Mouse (Mus musculus) limb, embryonic 11.5 days (tissue): ENCODE results near the gene Mageb3. TPM values are rescaled to one million over a fixed set of nuclear protein-coding genes. Genes with fewer than 3 reads are reported as not detected.
"Not testable (repeated sequence)": the region's sequence is repeated elsewhere in the genome, so short reads cannot be mapped to it uniquely, and the experiment has no call there.

Experiments used
- ATAC-seq: fragments of 200-750 bp; cut with Nextera tagmentation; 2 replicates; pipeline ENCODE4 v1.8.0; 2017; ENCODE audit warnings: low read depth; ENCODE audit not compliant: insufficient number of reproducible peaks, low FRiP score, low TSS enrichment
- DNase-seq: peaks from one replicate; pipeline ENCODE4 v3.0.0-alpha.2; 2015; ENCODE audit warnings: low spot score
- H3K27ac ChIP-seq: fragments of 300-500 bp; sonication (generic); replicated peaks from 2 replicates; pipeline ENCODE4 v1.5.1; 2014; ENCODE audit warnings: low read depth, mild to moderate bottlenecking, low read length
- H3K27me3 ChIP-seq: fragments of 300-500 bp; sonication (generic); 2 replicates; pipeline ENCODE4 v1.6.1; 2014; ENCODE audit warnings: mild to moderate bottlenecking, low read length, mixed read lengths; ENCODE audit not compliant: control insufficient read depth, insufficient read depth
- H3K36me3 ChIP-seq: fragments of 300-500 bp; sonication (generic); 2 replicates; pipeline ENCODE4 v1.6.1; 2014; ENCODE audit warnings: mild to moderate bottlenecking, low read length, moderate library complexity, mixed read lengths; ENCODE audit not compliant: control insufficient read depth, insufficient read depth
- H3K4me1 ChIP-seq: fragments of 300-500 bp; sonication (generic); 2 replicates; pipeline ENCODE4 v1.6.1; 2014; ENCODE audit warnings: low read length, mixed read lengths; ENCODE audit not compliant: control insufficient read depth, insufficient read depth
- H3K4me2 ChIP-seq: fragments of 300-500 bp; sonication (generic); 2 replicates; pipeline ENCODE4 v1.6.1; 2014; ENCODE audit warnings: low read depth, mild to moderate bottlenecking, moderate library complexity; ENCODE audit not compliant: severe bottlenecking
- H3K4me3 ChIP-seq: fragments of 300-500 bp; sonication (generic); 2 replicates; pipeline ENCODE4 v1.5.1; 2014; ENCODE audit warnings: low read depth, low read length
- H3K9ac ChIP-seq: fragments of 300-500 bp; sonication (generic); 2 replicates; pipeline ENCODE4 v1.6.1; 2014; ENCODE audit warnings: mild to moderate bottlenecking, low read length
- H3K9me3 ChIP-seq: fragments of 300-500 bp; sonication (generic); 2 replicates; pipeline ENCODE4 v1.6.1; 2016; ENCODE audit warnings: low read length; ENCODE audit not compliant: control insufficient read depth
- WGBS: fragments of 180-500 bp; shearing (Covaris S2); extraction: QIAGEN DNeasy Blood & Tissue Kit; methylation state at CpG from one replicate; pipeline ENCODE4 v1.1.7; 2014; 5-methylcytosine and 5-hydroxymethylcytosine counted together
- polyA plus RNA-seq: library from polyadenylated mRNA; unstranded; fragments of >200 nt; fragmentation: Nextera tagmentation; extraction: Ambion mirVana; gene quantifications from 2 replicates; pipeline ENCODE4 v1.2.1, GENCODE M21; 2014

The Mageb3 gene
- 0.21 and 0.35 TPM in 2 replicates for polyA plus RNA-seq

DNA sequence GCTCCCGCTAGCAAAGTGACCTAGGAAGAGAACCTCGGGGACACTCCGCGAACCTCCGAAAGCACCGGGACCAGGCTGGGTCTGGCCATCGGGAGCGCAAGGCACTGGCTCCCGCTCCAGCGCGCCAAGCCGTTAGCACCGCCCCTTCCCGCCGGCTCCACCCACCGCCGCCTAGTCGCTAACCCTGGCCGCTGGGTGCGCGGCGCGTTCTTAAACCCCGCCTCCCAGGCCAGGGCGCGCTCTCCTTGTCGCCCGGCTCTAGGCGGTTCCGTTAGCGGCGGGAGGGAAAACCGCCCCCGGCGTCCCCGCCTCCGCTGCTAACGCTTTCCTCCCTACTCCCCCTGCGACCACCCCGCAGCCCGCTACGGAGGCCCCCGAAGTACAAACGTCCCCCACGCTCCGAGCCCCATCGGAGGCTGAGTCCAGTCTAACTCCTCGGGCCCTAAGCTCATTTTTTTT, at the start of gene Mageb3, which contains the start of gene Ctdspl2:
Mageb3 (minus strand) TSS at position 328 of the 459 bp plus-strand sequence.
Ctdspl2 (plus strand) TSS at position 237 of the 459 bp plus-strand sequence.
- peaks cover 5% of the 10 kb centered on the region; the same call in 1 of the 2 replicates for H3K4me1 ChIP-seq
- peak within 1 kb of the TSS; percentile 94 for H3K27ac ChIP-seq
- ATAC-seq (peak; percentile 96), DNase-seq (peak; percentile 97)
- peak within 1 kb of the TSS; percentile 95 for H3K4me3 ChIP-seq
- peak within 1 kb of the TSS; percentile 94 for H3K9ac ChIP-seq
- no peaks in the 10 kb centered on the region; the same call in 1 of the 2 replicates for H3K36me3 ChIP-seq
- WGBS, result under 1% methylated on average over 47 of the region's 48 CpGs
- H3K4me2 ChIP-seq, result peak within 1 kb of the TSS; percentile 84
- no peaks in the 10 kb centered on the region for H3K9me3 ChIP-seq
- H3K27me3 ChIP-seq, result no peaks in the 10 kb centered on the region

DNA sequence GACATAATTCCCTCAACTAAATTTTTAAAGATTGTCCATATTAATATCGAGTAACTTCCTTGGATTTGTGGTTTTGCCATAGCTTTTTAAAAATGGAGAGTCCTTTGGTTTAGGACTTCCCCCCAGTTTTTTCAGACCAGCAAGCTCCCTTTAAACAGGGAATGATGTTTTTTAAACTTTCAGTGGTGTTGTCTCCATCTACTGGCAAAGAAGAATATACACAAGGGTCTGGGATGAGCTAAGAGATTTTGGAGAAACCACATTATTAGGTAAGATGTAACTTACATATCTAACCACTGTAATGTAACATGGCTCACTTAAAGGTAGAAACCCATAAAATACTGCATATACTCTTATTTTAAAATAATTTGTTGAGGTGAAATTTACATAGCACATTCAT, 39.8 kb upstream of the Mageb3 start:
- Histone ChIP-seq H3K4me1 (no peaks in the 10 kb centered on the region), H3K27me3 (no peaks in the 10 kb centered on the region), H3K9ac (no peak overlapping the region), H3K27ac (no peak overlapping the region), H3K4me2 (no peak overlapping the region), H3K36me3 (peaks cover 7% of the 10 kb centered on the region; the same call in 1 of the 2 replicates), H3K4me3 (no peak overlapping the region), H3K9me3 (no peaks in the 10 kb centered on the region)
- ATAC-seq (no peak), DNase-seq (no peak)
- 92% methylated on average over 1 of the region's 1 CpGs for WGBS

DNA sequence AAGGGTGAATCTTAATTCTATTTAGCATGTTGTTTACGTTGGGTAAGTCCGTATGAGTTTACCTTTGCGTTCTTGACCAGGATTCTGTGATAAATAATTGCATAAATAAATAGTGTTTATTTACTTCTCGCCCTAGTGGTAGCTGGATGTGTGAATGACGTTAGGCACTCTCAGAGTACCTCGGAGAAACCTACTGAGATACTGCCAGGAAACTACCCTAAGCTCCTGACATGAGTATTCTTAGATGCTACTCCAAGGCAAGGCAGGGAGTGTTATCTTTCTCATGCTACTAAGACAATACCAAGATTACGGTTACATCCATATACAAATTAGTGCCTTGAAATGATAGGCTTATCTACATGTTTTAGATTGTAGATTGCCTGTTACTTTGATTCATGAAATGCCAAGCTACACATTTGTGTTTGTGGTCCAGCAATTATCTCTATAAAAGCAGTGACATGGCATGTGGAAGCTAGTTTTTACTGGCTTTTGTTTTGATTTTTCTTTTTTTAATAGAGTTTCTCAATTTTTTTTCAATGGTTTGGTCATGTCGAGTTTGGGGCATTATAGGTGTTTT, 1.4 kb upstream of the Mageb3 start:
- peak overlapping the region; percentile 94 for H3K9ac ChIP-seq
- ATAC-seq (no peak), DNase-seq (no peak)
- no peaks in the 10 kb centered on the region for H3K27me3 ChIP-seq
- H3K4me2 ChIP-seq, result peak overlapping the region; percentile 84
- H3K4me3 ChIP-seq, result peak overlapping the region; percentile 95
- peaks cover 5% of the 10 kb centered on the region; the same call in 1 of the 2 replicates for H3K4me1 ChIP-seq
- peaks cover 2% of the 10 kb centered on the region; the same call in 1 of the 2 replicates for H3K36me3 ChIP-seq
- H3K9me3 ChIP-seq, result no peaks in the 10 kb centered on the region
- 14% methylated on average over 8 of the region's 8 CpGs for WGBS
- no peak overlapping the region for H3K27ac ChIP-seq

DNA sequence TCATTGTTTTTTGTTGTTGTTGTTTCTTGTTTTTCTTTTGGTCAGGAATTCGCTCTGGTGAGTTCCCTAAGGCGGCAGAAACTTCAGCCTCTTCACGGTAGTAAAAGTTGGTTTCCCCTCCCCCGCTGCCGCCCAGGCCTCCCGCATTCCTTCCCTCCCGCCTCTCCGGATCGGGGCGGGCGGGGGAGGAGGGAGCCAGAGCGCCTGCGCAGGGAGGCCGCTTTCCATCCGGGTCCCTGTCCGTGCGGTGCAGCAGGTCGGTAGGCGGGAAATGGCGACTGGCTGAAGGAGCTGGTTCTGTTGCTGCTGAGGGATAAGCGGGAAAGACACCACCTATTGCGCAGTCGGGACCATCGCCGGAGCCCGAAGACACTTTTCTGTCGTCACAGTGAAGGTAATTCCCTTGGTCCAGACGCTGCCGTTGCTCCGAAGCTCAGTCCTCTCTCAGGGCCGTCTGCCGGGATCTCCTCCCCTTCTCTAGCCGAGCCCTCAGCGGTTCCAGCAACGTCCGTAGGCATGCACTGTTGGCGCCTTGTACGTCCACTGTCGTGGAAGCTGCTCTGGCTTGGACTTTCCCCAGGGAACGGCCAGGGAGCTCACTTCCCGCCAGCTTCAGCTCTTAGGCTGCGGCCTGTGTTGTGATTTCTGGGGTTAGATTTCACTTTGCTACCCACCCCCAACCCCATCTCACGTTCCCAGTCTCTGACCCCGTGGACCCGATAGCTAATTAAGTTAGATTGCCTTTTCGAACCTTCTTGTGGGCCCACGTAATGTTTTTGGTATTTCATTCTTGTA, 529 bp upstream of the Mageb3 start:
- peak overlapping the region; percentile 94 for H3K27ac ChIP-seq
- peak overlapping the region; percentile 84 for H3K4me2 ChIP-seq
- H3K4me3 ChIP-seq, result peak overlapping the region; percentile 95
- no peaks in the 10 kb centered on the region for H3K27me3 ChIP-seq
- under 1% methylated on average over 47 of the region's 47 CpGs for WGBS
- H3K4me1 ChIP-seq, result peaks cover 5% of the 10 kb centered on the region; the same call in 1 of the 2 replicates
- H3K9me3 ChIP-seq, result no peaks in the 10 kb centered on the region
- DNase-seq (peak; percentile 97), ATAC-seq (peak; percentile 95)
- no peaks in the 10 kb centered on the region; the same call in 1 of the 2 replicates for H3K36me3 ChIP-seq
- peak overlapping the region; percentile 94 for H3K9ac ChIP-seq

DNA sequence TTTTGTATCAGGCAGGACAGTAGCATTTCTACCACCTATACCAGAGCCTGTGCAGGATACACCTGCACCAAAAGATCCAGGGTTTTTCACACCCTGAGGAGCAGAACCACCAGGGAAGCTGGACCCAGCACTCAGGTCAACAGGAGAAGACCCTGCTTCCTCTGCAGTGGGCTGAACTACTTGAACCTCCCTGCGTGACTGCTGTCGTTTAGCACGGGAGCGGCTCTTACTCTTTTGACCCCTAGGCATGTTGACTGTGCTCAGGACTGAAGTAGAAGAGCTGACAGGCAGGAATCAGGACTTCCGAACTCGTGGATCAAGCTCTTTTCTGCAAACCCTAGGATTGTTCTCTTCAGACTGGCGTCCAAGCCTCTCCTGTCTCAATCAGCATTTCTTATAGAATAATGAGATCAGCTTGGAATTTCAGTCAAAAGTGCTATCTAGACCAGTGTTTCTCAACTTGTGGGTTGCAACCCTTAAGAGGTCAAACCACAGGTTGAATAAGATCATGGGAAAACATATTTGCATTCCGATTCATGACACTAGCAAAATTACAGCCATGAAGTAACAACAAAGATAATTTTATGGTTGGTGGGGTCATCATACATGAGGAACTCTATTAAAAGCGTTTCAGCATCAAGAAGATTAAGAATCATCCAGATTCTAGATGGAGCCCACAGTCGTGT, 778 bp downstream of the Mageb3 start:
- ATAC-seq, result no peak
- Histone ChIP-seq H3K9ac (peak overlapping the region; percentile 94), H3K27ac (peak overlapping the region; percentile 94), H3K9me3 (no peaks in the 10 kb centered on the region), H3K4me2 (peak overlapping the region; percentile 84), H3K4me3 (peak overlapping the region; percentile 95), H3K4me1 (peaks cover 5% of the 10 kb centered on the region; the same call in 1 of the 2 replicates), H3K27me3 (no peaks in the 10 kb centered on the region), H3K36me3 (no peaks in the 10 kb centered on the region; the same call in 1 of the 2 replicates)
- DNase-seq, result peak; percentile 25
- 23% methylated on average over 10 of the region's 10 CpGs for WGBS

DNA sequence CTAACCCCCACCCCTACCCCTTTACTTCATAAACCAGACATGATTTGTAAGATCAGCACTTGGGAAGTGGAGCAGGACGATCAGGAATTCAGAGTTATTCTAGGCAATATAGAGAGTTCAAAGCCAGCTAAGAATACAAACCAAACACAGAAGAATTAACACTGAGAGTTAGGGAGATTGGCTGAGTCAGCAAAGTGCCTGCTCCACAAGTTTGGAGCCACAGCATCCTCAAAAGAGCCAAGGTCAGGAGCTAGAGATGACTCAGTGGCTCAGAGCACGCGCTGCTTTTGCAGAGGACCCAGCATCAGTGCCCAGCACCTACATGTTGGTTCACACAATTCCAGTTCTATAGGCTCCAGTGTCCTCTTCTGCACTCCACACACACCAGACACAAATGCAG, 12.5 kb downstream of the Mageb3 start:
- 83% methylated on average over 3 of the region's 3 CpGs for WGBS
- no peak for ATAC-seq

DNA sequence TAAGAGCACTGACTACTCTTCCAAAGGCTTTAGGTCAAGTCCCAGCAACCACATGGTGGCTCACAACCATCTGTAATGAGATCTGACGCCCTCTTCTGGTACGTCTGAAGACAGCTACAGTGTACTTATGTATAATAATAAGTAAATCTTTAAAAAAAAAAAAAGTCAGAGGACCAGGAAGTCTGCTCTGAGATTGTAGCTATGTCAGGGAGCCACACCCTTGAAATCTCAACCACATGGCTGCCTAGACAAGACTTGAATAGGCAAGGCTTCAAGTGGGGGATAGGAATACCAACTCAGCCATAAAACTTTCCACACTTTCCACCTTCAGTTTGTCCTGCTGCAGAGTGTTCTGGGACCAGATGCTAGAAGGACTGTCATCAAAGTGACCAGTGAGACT, 18.3 kb downstream of the Mageb3 start:
- not testable (repeated sequence) for H3K27ac ChIP-seq, H3K9me3 ChIP-seq, H3K9ac ChIP-seq, H3K4me2 ChIP-seq, ATAC-seq, H3K4me3 ChIP-seq, H3K36me3 ChIP-seq, DNase-seq, H3K27me3 ChIP-seq, H3K4me1 ChIP-seq
- 79% methylated on average over 2 of the region's 2 CpGs for WGBS

More for the DNA sequence above, 12.5 kb downstream of the Mageb3 start:
- no peak overlapping the region for H3K9ac ChIP-seq
- no peaks in the 10 kb centered on the region for H3K4me1 ChIP-seq
- H3K27me3 ChIP-seq, result no peaks in the 10 kb centered on the region
- H3K4me2 ChIP-seq, result no peak overlapping the region
- no peak overlapping the region for H3K27ac ChIP-seq
- no peaks in the 10 kb centered on the region for H3K9me3 ChIP-seq
- DNase-seq, result no peak
- H3K4me3 ChIP-seq, result no peak overlapping the region
- no peaks in the 10 kb centered on the region for H3K36me3 ChIP-seq
